Comparison of ENCODE assay signal across 8 mouse cellular contexts in genomic region chrX:71663871-71664687, GRCm38 (mm10). TPM values are rescaled to one million over a fixed set of nuclear protein-coding genes. Genes with fewer than 3 reads are reported as not detected.
DNase-seq lines count a peak whose midpoint lies in the region; ATAC-seq and TF ChIP-seq lines count a peak whose summit lies in the region.

No protein-coding gene starts in this region.

- H3K4me2 ChIP-seq in kidney, embryonic 15.5 days, result peak overlapping the region; percentile 72
- peak overlapping the region; percentile 73 for H3K4me2 ChIP-seq in embryonic facial prominence, embryonic 13.5 days
- H3K4me2 ChIP-seq in intestine, postnatal 0 days (replicated peaks; ENCODE audit: low read depth), result peak overlapping the region; percentile 67
- peak overlapping the region; percentile 76 for H3K4me2 ChIP-seq in neural tube, embryonic 15.5 days

- no peak overlapping the region for H3K9ac ChIP-seq in kidney, embryonic 15.5 days
- H3K9ac ChIP-seq in embryonic facial prominence, embryonic 13.5 days, result peak overlapping the region; percentile 54
- H3K9ac ChIP-seq in intestine, postnatal 0 days (ENCODE audit: low read depth, low read length), result no peak overlapping the region
- H3K9ac ChIP-seq in neural tube, embryonic 15.5 days (replicated peaks), result peak overlapping the region; percentile 32; the same call in 1 of the 2 replicates

- no peaks in the 10 kb centered on the region; the same call in 1 of the 2 replicates for H3K9me3 ChIP-seq in kidney, embryonic 15.5 days (replicated peaks)
- H3K9me3 ChIP-seq in embryonic facial prominence, embryonic 13.5 days, result peaks cover 6% of the 10 kb centered on the region
- peaks cover 4% of the 10 kb centered on the region; the same call in 1 of the 2 replicates for H3K9me3 ChIP-seq in intestine, postnatal 0 days (ENCODE audit: control insufficient read depth)
- peaks cover 5% of the 10 kb centered on the region; the same call in 1 of the 2 replicates for H3K9me3 ChIP-seq in neural tube, embryonic 15.5 days (replicated peaks)

- WGBS in kidney, embryonic 15.5 days, result 17% methylated on average over 76 of the region's 76 CpGs
- WGBS in embryonic facial prominence, embryonic 13.5 days, result 28% methylated on average over 76 of the region's 76 CpGs
- WGBS in intestine, postnatal 0 days, result 15% methylated on average over 72 of the region's 76 CpGs
- WGBS in neural tube, embryonic 15.5 days, result 23% methylated on average over 70 of the region's 76 CpGs

- TF ChIP-seq CTCF in intestine, postnatal 0 days (IDR thresholded peaks at IDR 0.05; ENCODE audit: low read depth), result no peak

- DNase-seq in kidney, postnatal 25 days, result no peak
- no peak for DNase-seq in frontal cortex, postnatal 10 days (ENCODE audit: low spot score in 2 of 2)
- DNase-seq in gastrocnemius, postnatal 4 days (ENCODE audit: low spot score in 2 of 2), result no peak
- DNase-seq in urinary bladder, postnatal 14 days (ENCODE audit: low spot score), result no peak

- peak overlapping the region; percentile 47 for H3K4me3 ChIP-seq in kidney, embryonic 15.5 days (replicated peaks)
- peak overlapping the region; percentile 47 for H3K4me3 ChIP-seq in embryonic facial prominence, embryonic 13.5 days
- peak overlapping the region; percentile 41 for H3K4me3 ChIP-seq in intestine, postnatal 0 days (ENCODE audit: low read depth, low read length)
- H3K4me3 ChIP-seq in neural tube, embryonic 15.5 days (replicated peaks), result peak overlapping the region; percentile 44

- ATAC-seq in kidney, embryonic 15.5 days (replicated peaks; ENCODE audit: low FRiP score), result peak; percentile 49; the same call in 1 of the 2 replicates
- ATAC-seq in embryonic facial prominence, embryonic 13.5 days (ENCODE audit: insufficient number of reproducible peaks, insufficient read depth, low FRiP score, low TSS enrichment, low read depth), result no peak
- ATAC-seq in intestine, postnatal 0 days, result no peak
- peak; percentile 41; the same call in 1 of the 2 replicates for ATAC-seq in neural tube, embryonic 15.5 days (ENCODE audit: low FRiP score)

- H3K27ac ChIP-seq in kidney, embryonic 15.5 days, result no peak overlapping the region
- no peak overlapping the region for H3K27ac ChIP-seq in embryonic facial prominence, embryonic 13.5 days
- H3K27ac ChIP-seq in intestine, postnatal 0 days (ENCODE audit: low read depth, low read length), result no peak overlapping the region
- no peak overlapping the region for H3K27ac ChIP-seq in neural tube, embryonic 15.5 days (replicated peaks)

- no peaks in the 10 kb centered on the region for H3K36me3 ChIP-seq in kidney, embryonic 15.5 days
- no peaks in the 10 kb centered on the region for H3K36me3 ChIP-seq in embryonic facial prominence, embryonic 13.5 days
- no peaks in the 10 kb centered on the region for H3K36me3 ChIP-seq in intestine, postnatal 0 days (ENCODE audit: control insufficient read depth, insufficient read depth)
- H3K36me3 ChIP-seq in neural tube, embryonic 15.5 days, result no peaks in the 10 kb centered on the region

- H3K4me1 ChIP-seq in kidney, embryonic 15.5 days, result peaks cover 3% of the 10 kb centered on the region; the same call in 1 of the 2 replicates
- no peaks in the 10 kb centered on the region for H3K4me1 ChIP-seq in embryonic facial prominence, embryonic 13.5 days
- no peaks in the 10 kb centered on the region for H3K4me1 ChIP-seq in intestine, postnatal 0 days (replicated peaks; ENCODE audit: control insufficient read depth, insufficient read depth, low read length)
- peaks cover 10% of the 10 kb centered on the region; the same call in 1 of the 2 replicates for H3K4me1 ChIP-seq in neural tube, embryonic 15.5 days

- peaks cover 97% of the 10 kb centered on the region for H3K27me3 ChIP-seq in kidney, embryonic 15.5 days
- peaks cover 95% of the 10 kb centered on the region for H3K27me3 ChIP-seq in embryonic facial prominence, embryonic 13.5 days
- peaks cover 31% of the 10 kb centered on the region for H3K27me3 ChIP-seq in intestine, postnatal 0 days (replicated peaks; ENCODE audit: control insufficient read depth, insufficient read depth, low read length)
- H3K27me3 ChIP-seq in neural tube, embryonic 15.5 days (replicated peaks), result peaks cover 56% of the 10 kb centered on the region

RNA-seq across cellular contexts. Expression of gene Gpr50, which starts 0.6 kb away (rescaled TPM):
- polyA plus RNA-seq in kidney, embryonic 15.5 days (2015; fragmentation: Nextera tagmentation; extraction: Ambion mirVana), result 0.34 and 0.42 TPM in 2 replicates
- polyA plus RNA-seq in embryonic facial prominence, embryonic 13.5 days (2015; fragmentation: Nextera tagmentation; extraction: Ambion mirVana), result 1.6 and 1.9 TPM in 2 replicates
- polyA plus RNA-seq in intestine, postnatal 0 days (2015; fragmentation: Nextera tagmentation; extraction: Ambion mirVana), result 8.0 and 9.4 TPM in 2 replicates
- polyA plus RNA-seq in neural tube, embryonic 15.5 days (2015; fragmentation: Nextera tagmentation; extraction: Ambion mirVana), result 0.75 and 1.0 TPM in 2 replicates
- 1 to 10 TPM; 3.1 to 5.8 TPM for total RNA-seq in gastrocnemius, postnatal 4 days (2021)

Comparison
In these comparisons a context has a peak if more than half of its experiments do, and no peak if none do; other contexts are left out.
1. ATAC-seq: peak in kidney, embryonic 15.5 days (single experiment) and neural tube, embryonic 15.5 days (single experiment); none in embryonic facial prominence, embryonic 13.5 days (single experiment) and intestine, postnatal 0 days (single experiment).
2. H3K9ac ChIP-seq: peak in embryonic facial prominence, embryonic 13.5 days (single experiment) and neural tube, embryonic 15.5 days (single experiment); none in kidney, embryonic 15.5 days (single experiment) and intestine, postnatal 0 days (single experiment).
3. Peak in every context shown above with its lines, with median percentiles within 50 percentile points of each other: H3K4me2 ChIP-seq and H3K4me3 ChIP-seq.